Mouse (Mus musculus) kidney, adult 2 months (tissue): ENCODE measurements around the gene Rubcn. TPM values are rescaled to one million over a fixed set of nuclear protein-coding genes. Genes with fewer than 3 reads are reported as not detected.

Experiments
- DNase-seq: peaks from one replicate; pipeline ENCODE4 v3.0.0; 2021
- H3K27ac ChIP-seq: fragments of 200-500 bp; 2 replicates; pipeline ENCODE4 v1.5.1; 2012; ENCODE audit warnings: low read depth, low read length, control low read depth, inconsistent platforms; ENCODE audit not compliant: insufficient read depth
- H3K27me3 ChIP-seq: fragments of 200-500 bp; replicated peaks from 2 replicates; pipeline ENCODE4 v1.6.1; 2012; ENCODE audit warnings: mild to moderate bottlenecking, moderate library complexity, low read length, inconsistent platforms; ENCODE audit not compliant: control insufficient read depth, insufficient read depth
- H3K36me3 ChIP-seq: fragments of 200-500 bp; 2 replicates; pipeline ENCODE4 v1.6.1; 2012; ENCODE audit warnings: mild to moderate bottlenecking, moderate library complexity, low read length, inconsistent platforms; ENCODE audit not compliant: control insufficient read depth, insufficient read depth
- H3K4me1 ChIP-seq: fragments of 200-500 bp; 2 replicates; pipeline ENCODE4 v1.6.1; 2011; ENCODE audit warnings: low read length; ENCODE audit not compliant: control insufficient read depth, insufficient read depth
- H3K4me3 ChIP-seq: fragments of 200-500 bp; 2 replicates; pipeline ENCODE4 v1.5.1; 2011; ENCODE audit warnings: mild to moderate bottlenecking, low read depth, low read length, control low read depth; ENCODE audit not compliant: insufficient read depth
- CTCF ChIP-seq: fragments of 200-500 bp; conservative IDR thresholded peaks from 2 replicates; pipeline ENCODE4 v1.5.1; 2011; ENCODE audit warnings: low read depth, mild to moderate bottlenecking, control low read depth, low read length, moderate library complexity, mixed read lengths; ENCODE audit not compliant: insufficient read depth, insufficient read length
- POLR2A ChIP-seq: fragments of 200-500 bp; IDR thresholded peaks from one replicate; pipeline ENCODE4 v1.6.1; 2011; ENCODE audit warnings: low read depth, low read length, control low read depth
- WGBS: fragments of 180-500 bp; shearing (Covaris S2); methylation state at CpG from one replicate; pipeline ENCODE4 v1.1.7; 2018; 5-methylcytosine and 5-hydroxymethylcytosine counted together
- polyA plus RNA-seq: library from polyadenylated mRNA; depleted of rRNA; stranded (reverse); fragments of >200 nt; gene quantifications from 2 replicates; pipeline ENCODE4 v1.2.3, GENCODE M21; 2012

Gene Rubcn
- polyA plus RNA-seq, 1 experiment, result 36.9 TPM

GRCm38 (mm10) chr16:32856751-32857150 lies 20.8 kb downstream of the Rubcn start:
- no peak for DNase-seq
- WGBS, result 96% methylated on average over 3 of the region's 3 CpGs
- no peak overlapping the region for H3K4me3 ChIP-seq
- H3K4me1 ChIP-seq, result peaks cover 4% of the 10 kb centered on the region
- no peak overlapping the region for H3K27ac ChIP-seq
- no peaks in the 10 kb centered on the region for H3K27me3 ChIP-seq
- H3K36me3 ChIP-seq, result no peaks in the 10 kb centered on the region
- no peak for TF ChIP-seq POLR2A
- TF ChIP-seq CTCF, result no peak

GRCm38 (mm10) chr16:32854050-32854571 lies 23.5 kb downstream of the Rubcn start:
- peak; percentile 50 for DNase-seq
- Histone ChIP-seq H3K4me3 (no peak overlapping the region), H3K27me3 (no peaks in the 10 kb centered on the region), H3K36me3 (no peaks in the 10 kb centered on the region), H3K27ac (peak overlapping the region; percentile 52; the same call in 1 of the 2 replicates), H3K4me1 (peaks cover 4% of the 10 kb centered on the region)
- TF ChIP-seq POLR2A, result no peak
- no peak for TF ChIP-seq CTCF
- WGBS, result 54% methylated on average over 2 of the region's 2 CpGs

- H3K4me3 ChIP-seq, result no peak overlapping the region
- H3K4me1 ChIP-seq, result peaks cover 4% of the 10 kb centered on the region
- TF ChIP-seq CTCF (no peak), POLR2A (no peak)
- no peaks in the 10 kb centered on the region for H3K27me3 ChIP-seq
- DNase-seq, result peak; percentile 43
- H3K36me3 ChIP-seq, result no peaks in the 10 kb centered on the region
- H3K27ac ChIP-seq, result peak overlapping the region; percentile 60
- 66% methylated on average over 13 of the region's 13 CpGs for WGBS
Measured at GRCm38 (mm10) chr16:32853492-32854049, 24.0 kb downstream of the Rubcn start.

- no peaks in the 10 kb centered on the region for H3K27me3 ChIP-seq
- TF ChIP-seq CTCF (no peak), POLR2A (no peak)
- peaks cover 1% of the 10 kb centered on the region for H3K4me1 ChIP-seq
- H3K4me3 ChIP-seq, result no peak overlapping the region
- peaks cover 2% of the 10 kb centered on the region for H3K36me3 ChIP-seq
- H3K27ac ChIP-seq, result no peak overlapping the region
- WGBS, result 82% methylated on average over 11 of the region's 11 CpGs
- peak; percentile 70 for DNase-seq
Measured at GRCm38 (mm10) chr16:32849042-32849830, 28.3 kb downstream of the Rubcn start.

GRCm38 (mm10) chr16:32847103-32847502 lies 30.5 kb downstream of the Rubcn start:
- H3K4me3 ChIP-seq, result no peak overlapping the region
- 87% methylated on average over 11 of the region's 11 CpGs for WGBS
- H3K4me1 ChIP-seq, result no peaks in the 10 kb centered on the region
- H3K27ac ChIP-seq, result no peak overlapping the region
- no peak for TF ChIP-seq POLR2A
- no peak for TF ChIP-seq CTCF
- no peak for DNase-seq
- H3K27me3 ChIP-seq, result no peaks in the 10 kb centered on the region
- H3K36me3 ChIP-seq, result peaks cover 2% of the 10 kb centered on the region

GRCm38 (mm10) chr16:32831501-32831900 lies 46.1 kb downstream of the Rubcn start:
- Histone ChIP-seq H3K27ac (no peak overlapping the region), H3K4me1 (no peaks in the 10 kb centered on the region), H3K36me3 (no peaks in the 10 kb centered on the region; the same call in none of the 2 replicates), H3K4me3 (no peak overlapping the region), H3K27me3 (no peaks in the 10 kb centered on the region)
- TF ChIP-seq POLR2A (no peak), CTCF (no peak)
- WGBS, result 90% methylated on average over 4 of the region's 4 CpGs
- DNase-seq, result no peak

GRCm38 (mm10) chr16:32829104-32829503 lies 48.5 kb downstream of the Rubcn start:
- WGBS, result 75% methylated on average over 11 of the region's 11 CpGs
- H3K27ac ChIP-seq, result no peak overlapping the region
- H3K4me3 ChIP-seq, result no peak overlapping the region
- H3K27me3 ChIP-seq, result no peaks in the 10 kb centered on the region
- H3K4me1 ChIP-seq, result no peaks in the 10 kb centered on the region
- no peaks in the 10 kb centered on the region; the same call in none of the 2 replicates for H3K36me3 ChIP-seq
- TF ChIP-seq POLR2A, result no peak
- TF ChIP-seq CTCF, result no peak
- DNase-seq, result no peak
